Mouse (Mus musculus): ENCODE data around the gene Lrrk2.
A peak's percentile ranks its signal among the peaks of the same experiment; 100 is the strongest.

Gene Lrrk2

DNA sequence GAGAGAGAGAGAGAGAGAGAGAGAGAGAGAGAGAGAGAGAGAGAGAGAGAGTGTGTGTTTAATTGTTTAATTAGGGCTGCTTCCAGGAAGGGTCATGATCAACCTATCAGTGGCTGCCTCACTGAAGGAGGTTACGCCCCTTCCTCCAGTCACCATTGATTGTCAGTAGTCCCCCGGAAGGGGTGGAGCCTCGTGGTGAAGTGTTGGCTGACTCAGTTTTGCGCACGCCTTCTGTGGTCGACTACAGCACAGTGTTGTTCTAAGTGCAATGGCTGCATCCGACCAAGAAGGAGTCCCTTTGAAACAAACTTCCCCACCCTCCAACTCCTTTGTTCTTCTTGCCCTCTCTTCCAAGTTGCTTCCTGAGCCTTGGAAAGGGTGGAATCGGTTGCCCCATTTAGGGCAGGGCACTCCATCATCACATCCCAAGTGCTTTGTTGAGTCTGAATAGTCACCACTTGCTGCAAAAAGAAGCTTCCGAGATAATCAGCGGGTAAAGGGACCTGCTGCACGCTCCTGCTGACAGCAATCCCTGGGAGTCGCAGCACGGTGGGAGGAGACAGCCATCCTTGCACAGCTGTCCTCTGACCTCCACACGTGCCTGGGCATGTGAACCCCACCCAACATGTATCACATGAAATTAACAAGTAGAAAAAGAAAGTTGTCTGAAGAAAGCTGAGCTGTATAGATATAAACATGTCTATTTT is 62.4 kb downstream of the Lrrk2 start:
- no peak for DNase-seq (ENCODE audit: low read depth, low spot score)
- H3K36me3 ChIP-seq (ENCODE audit: control insufficient read depth, insufficient read depth, low read length, poor library complexity, severe bottlenecking): peaks cover 29% of the 10 kb centered on the region
- H3K27me3 ChIP-seq (ENCODE audit: control insufficient read depth, insufficient read depth, low read length, poor library complexity, severe bottlenecking): no peaks in the 10 kb centered on the region

DNA sequence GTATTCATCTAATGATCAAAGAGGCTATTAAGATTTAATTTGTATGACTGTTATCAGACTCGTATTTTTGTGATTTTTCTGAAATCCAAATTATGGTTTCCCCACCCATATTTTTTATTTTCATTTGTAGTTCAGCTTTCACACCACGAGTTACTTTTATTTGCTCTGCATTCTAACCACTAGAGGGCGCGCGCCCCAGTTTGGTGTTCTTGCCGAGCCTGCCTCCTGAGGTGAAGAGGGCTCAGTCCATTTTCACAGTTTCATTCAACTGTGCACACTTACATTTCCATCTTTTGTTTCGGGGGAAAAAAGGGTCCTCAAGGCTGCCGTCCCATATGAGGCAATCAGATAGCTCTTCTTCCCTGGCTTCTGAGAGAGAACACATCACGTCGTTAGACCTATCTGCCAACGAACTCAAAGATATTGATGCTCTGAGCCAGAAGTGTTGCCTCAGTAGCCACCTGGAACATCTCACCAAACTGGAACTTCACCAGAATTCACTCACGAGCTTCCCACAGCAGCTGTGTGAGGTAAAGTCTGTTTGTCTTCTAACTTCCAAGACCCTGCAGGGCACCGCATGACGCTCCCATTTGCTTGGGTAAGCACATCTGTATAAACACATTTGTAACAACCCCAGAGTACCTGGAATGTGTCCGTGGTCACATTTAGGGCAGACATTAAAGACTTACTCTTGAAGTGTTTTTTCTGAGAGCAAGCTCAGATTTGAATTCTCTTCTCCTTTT is 64.0 kb downstream of the Lrrk2 start:
- Histone ChIP-seq H3K36me3 (ENCODE audit: control insufficient read depth, insufficient read depth, low read length, poor library complexity, severe bottlenecking) (peaks cover 39% of the 10 kb centered on the region), H3K27me3 (ENCODE audit: control insufficient read depth, insufficient read depth, low read length, poor library complexity, severe bottlenecking) (no peaks in the 10 kb centered on the region)
- peak; percentile 75 for DNase-seq (ENCODE audit: low read depth, low spot score)

GRCm38 (mm10) chr15:91738808-91739207 is 65.8 kb downstream of the Lrrk2 start:
- H3K36me3 ChIP-seq (ENCODE audit: control insufficient read depth, insufficient read depth, low read length, poor library complexity, severe bottlenecking): peaks cover 34% of the 10 kb centered on the region
- no peak for DNase-seq (ENCODE audit: low read depth, low spot score)
- no peaks in the 10 kb centered on the region for H3K27me3 ChIP-seq (ENCODE audit: control insufficient read depth, insufficient read depth, low read length, poor library complexity, severe bottlenecking)

DNA sequence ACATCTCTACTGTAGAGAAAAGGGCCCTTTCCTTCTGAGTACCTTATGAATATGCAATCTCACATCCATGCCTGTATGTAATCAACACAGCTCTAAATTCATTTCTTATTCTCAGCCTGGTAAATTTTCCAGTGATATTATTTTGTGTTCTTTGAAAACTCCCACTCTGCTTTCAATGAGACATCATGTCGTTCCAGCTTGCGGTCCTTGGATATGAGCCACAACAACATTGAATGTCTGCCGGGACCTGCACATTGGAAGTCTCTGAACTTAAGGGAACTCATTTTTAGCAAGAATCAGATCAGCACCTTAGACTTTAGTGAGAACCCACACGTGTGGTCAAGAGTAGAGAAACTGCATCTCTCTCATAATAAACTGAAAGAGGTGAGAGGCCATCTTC is 72.5 kb downstream of the Lrrk2 start:
- DNase-seq (ENCODE audit: low read depth, low spot score): no peak
- no peaks in the 10 kb centered on the region for H3K27me3 ChIP-seq (ENCODE audit: control insufficient read depth, insufficient read depth, low read length, poor library complexity, severe bottlenecking)
- H3K36me3 ChIP-seq (ENCODE audit: control insufficient read depth, insufficient read depth, low read length, poor library complexity, severe bottlenecking): peaks cover 38% of the 10 kb centered on the region

GRCm38 (mm10) chr15:91752111-91752510 is 79.1 kb downstream of the Lrrk2 start:
- Histone ChIP-seq H3K36me3 (ENCODE audit: control insufficient read depth, insufficient read depth, low read length, poor library complexity, severe bottlenecking) (peaks cover 28% of the 10 kb centered on the region), H3K27me3 (ENCODE audit: control insufficient read depth, insufficient read depth, low read length, poor library complexity, severe bottlenecking) (no peaks in the 10 kb centered on the region)
- DNase-seq (ENCODE audit: low read depth, low spot score): peak; percentile 43

DNA sequence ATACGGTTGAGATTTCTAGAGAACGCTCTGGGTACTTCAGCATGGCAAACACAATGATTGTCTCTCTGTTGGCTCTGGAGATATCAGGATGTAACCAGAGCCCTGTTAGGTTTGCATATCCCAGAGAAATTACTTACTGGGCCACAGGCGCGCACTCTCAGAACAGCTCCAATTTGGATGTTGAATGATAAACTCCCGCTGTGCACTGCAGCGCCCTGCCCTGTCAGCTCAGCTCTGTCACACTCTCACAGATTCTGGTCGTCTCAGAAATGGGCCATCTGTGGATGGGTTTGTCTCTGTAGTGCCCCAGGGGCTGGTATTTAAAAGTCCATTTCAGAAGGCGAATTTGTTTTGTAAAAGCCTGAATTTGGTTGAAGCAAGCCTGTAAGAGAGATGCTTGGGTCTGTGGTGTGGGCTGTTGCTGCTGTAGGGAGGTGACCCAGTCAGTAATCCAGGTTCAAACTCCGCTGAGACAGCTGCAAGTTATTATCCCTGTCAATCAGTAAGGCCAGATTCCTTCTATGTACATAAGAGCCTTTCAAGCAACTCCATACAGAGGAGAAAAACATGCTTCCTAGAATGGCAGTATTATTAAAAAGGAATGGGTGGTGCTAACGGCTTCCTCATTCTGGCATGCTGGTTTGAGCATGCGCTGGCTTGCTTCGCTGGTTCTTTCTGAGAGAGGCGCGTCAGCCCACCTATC is 80.6 kb downstream of the Lrrk2 start:
- Histone ChIP-seq H3K36me3 (ENCODE audit: control insufficient read depth, insufficient read depth, low read length, poor library complexity, severe bottlenecking) (peaks cover 21% of the 10 kb centered on the region), H3K27me3 (ENCODE audit: control insufficient read depth, insufficient read depth, low read length, poor library complexity, severe bottlenecking) (no peaks in the 10 kb centered on the region)
- DNase-seq (ENCODE audit: low read depth, low spot score): peak; percentile 18

GRCm38 (mm10) chr15:91754546-91754945 is 81.6 kb downstream of the Lrrk2 start:
- DNase-seq (ENCODE audit: low read depth, low spot score): peak; percentile 66
- Histone ChIP-seq H3K27me3 (ENCODE audit: control insufficient read depth, insufficient read depth, low read length, poor library complexity, severe bottlenecking) (no peaks in the 10 kb centered on the region), H3K36me3 (ENCODE audit: control insufficient read depth, insufficient read depth, low read length, poor library complexity, severe bottlenecking) (peaks cover 22% of the 10 kb centered on the region)

DNA sequence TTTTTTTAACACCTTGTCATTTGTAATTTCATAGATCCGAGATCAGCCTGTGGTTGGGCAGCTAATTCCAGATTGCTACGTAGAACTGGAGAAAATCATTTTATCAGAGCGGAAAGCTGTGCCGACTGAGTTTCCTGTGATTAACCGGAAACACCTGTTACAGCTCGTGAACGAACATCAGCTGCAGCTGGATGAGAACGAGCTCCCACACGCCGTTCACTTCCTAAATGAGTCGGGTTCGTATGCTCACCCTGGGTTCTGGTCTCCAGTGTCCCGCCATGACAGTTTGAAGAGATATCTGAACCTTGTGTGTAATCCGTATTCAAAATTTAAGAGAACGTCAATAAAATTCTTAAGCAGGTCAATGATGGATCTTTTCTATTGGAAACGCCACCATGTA is 82.8 kb downstream of the Lrrk2 start:
- peak; percentile 24 for DNase-seq (ENCODE audit: low read depth, low spot score)
- H3K36me3 ChIP-seq (ENCODE audit: control insufficient read depth, insufficient read depth, low read length, poor library complexity, severe bottlenecking): peaks cover 22% of the 10 kb centered on the region
- H3K27me3 ChIP-seq (ENCODE audit: control insufficient read depth, insufficient read depth, low read length, poor library complexity, severe bottlenecking): no peaks in the 10 kb centered on the region

- Histone ChIP-seq H3K27me3 (ENCODE audit: control insufficient read depth, insufficient read depth, low read length, poor library complexity, severe bottlenecking) (no peaks in the 10 kb centered on the region), H3K36me3 (ENCODE audit: control insufficient read depth, insufficient read depth, low read length, poor library complexity, severe bottlenecking) (peaks cover 16% of the 10 kb centered on the region; the same call in 1 of the 2 replicates)
- DNase-seq (ENCODE audit: low read depth, low spot score): no peak
Observed at GRCm38 (mm10) chr15:91772041-91772440, 99.1 kb downstream of the Lrrk2 start.

DNA sequence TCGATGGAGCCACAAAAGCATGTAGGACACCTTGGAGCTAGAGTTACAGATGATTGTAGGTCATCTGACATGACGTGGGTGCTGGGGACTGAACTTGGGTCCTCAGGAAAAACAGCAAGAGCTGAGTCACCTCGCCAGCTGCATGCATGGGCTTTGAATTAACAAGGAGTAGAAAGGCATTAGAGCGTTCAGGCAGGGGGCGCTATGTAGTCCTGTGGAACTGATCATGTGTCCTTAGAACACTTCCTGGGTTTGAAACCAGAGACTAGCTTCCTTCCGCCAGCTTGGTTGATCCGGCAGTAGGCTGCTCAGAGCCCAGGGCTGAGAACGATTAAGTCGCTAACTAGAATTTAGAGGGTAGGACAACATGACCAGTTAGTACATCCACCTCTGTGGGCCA is 106.2 kb downstream of the Lrrk2 start:
- peaks cover 21% of the 10 kb centered on the region for H3K36me3 ChIP-seq (ENCODE audit: control insufficient read depth, insufficient read depth, low read length, poor library complexity, severe bottlenecking)
- no peaks in the 10 kb centered on the region for H3K27me3 ChIP-seq (ENCODE audit: control insufficient read depth, insufficient read depth, low read length, poor library complexity, severe bottlenecking)
- DNase-seq (ENCODE audit: low read depth, low spot score): peak; percentile 20

- Histone ChIP-seq H3K36me3 (ENCODE audit: control insufficient read depth, insufficient read depth, low read length, poor library complexity, severe bottlenecking) (peaks cover 18% of the 10 kb centered on the region), H3K27me3 (ENCODE audit: control insufficient read depth, insufficient read depth, low read length, poor library complexity, severe bottlenecking) (no peaks in the 10 kb centered on the region)
- DNase-seq (ENCODE audit: low read depth, low spot score): peak; percentile 72
Observed at GRCm38 (mm10) chr15:91781172-91781571, 108.2 kb downstream of the Lrrk2 start.

- Histone ChIP-seq H3K27me3 (ENCODE audit: control insufficient read depth, insufficient read depth, low read length, poor library complexity, severe bottlenecking) (no peaks in the 10 kb centered on the region), H3K36me3 (ENCODE audit: control insufficient read depth, insufficient read depth, low read length, poor library complexity, severe bottlenecking) (peaks cover 24% of the 10 kb centered on the region)
- no peak for DNase-seq (ENCODE audit: low read depth, low spot score)
Observed at GRCm38 (mm10) chr15:91788338-91788737, 115.4 kb downstream of the Lrrk2 start.

- no peak for DNase-seq (ENCODE audit: low read depth, low spot score)
- Histone ChIP-seq H3K27me3 (ENCODE audit: control insufficient read depth, insufficient read depth, low read length, poor library complexity, severe bottlenecking) (no peaks in the 10 kb centered on the region), H3K36me3 (ENCODE audit: control insufficient read depth, insufficient read depth, low read length, poor library complexity, severe bottlenecking) (peaks cover 20% of the 10 kb centered on the region)
Observed at GRCm38 (mm10) chr15:91806463-91806862, 133.5 kb downstream of the Lrrk2 start.

DNA sequence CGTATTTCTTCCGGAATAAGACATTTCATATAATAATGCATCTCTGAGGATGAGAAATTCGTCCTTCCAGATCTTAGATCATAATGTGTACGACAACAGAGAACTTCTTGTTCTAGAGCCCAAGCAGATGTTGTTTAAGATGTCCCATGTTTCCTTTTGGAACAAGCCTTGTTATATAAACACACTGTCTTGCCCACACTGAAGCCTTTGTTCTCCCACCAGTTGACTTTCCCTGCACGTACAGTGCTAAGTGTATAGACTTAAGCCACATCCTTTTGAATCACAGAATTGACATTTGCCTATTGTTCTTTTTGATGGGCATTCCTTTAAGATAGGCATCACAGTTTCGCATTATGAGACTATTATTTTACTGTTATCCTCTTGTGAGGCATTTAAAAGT is 162.3 kb downstream of the Lrrk2 start:
- H3K36me3 ChIP-seq (ENCODE audit: control insufficient read depth, insufficient read depth, low read length, poor library complexity, severe bottlenecking): no peaks in the 10 kb centered on the region
- DNase-seq (ENCODE audit: low read depth, low spot score): no peak

DNA sequence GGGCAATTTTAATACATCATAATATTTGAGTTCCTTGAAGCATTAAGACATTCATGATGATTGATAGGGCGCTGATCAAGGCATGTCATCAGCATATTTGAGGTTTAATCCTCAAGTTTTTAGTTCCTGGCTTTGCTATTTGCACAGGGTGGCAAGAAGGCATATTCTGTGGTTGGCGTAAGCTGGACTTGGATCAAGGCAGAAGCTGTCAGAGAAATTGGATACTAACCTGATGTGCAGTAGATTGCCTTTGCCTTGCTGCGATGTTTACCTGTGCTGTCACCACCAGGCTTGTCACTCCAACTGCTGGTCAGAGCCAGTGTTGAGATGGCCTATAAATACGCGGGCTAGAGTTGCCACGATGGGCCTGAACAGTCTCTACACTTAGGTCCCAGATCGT is 165.0 kb downstream of the Lrrk2 start, which contains the start of gene Smgc:
Smgc (plus strand) TSS at position 301 of the 400 bp plus-strand sequence.
- no peaks in the 10 kb centered on the region for H3K27me3 ChIP-seq (ENCODE audit: control insufficient read depth, insufficient read depth, low read length, poor library complexity, severe bottlenecking)

More for the DNA sequence above, 162.3 kb downstream of the Lrrk2 start:
- no peaks in the 10 kb centered on the region for H3K27me3 ChIP-seq (ENCODE audit: control insufficient read depth, insufficient read depth, low read length, poor library complexity, severe bottlenecking)

More for the DNA sequence above, 165.0 kb downstream of the Lrrk2 start, which contains the start of gene Smgc:
- no peaks in the 10 kb centered on the region for H3K36me3 ChIP-seq (ENCODE audit: control insufficient read depth, insufficient read depth, low read length, poor library complexity, severe bottlenecking)
- no peak for DNase-seq (ENCODE audit: low read depth, low spot score)
